Mouse (Mus musculus): ENCODE data around the gene Gm10961.
"Not testable (repeated sequence)": the region's sequence is repeated elsewhere in the genome, so short reads cannot be mapped to it uniquely, and the experiment has no call there.

Gene Gm10961

GRCm38 (mm10) chr3:107617800-107618199 is 13.3 kb upstream of the Gm10961 start:
- DNase-seq, result no peak

- DNase-seq, result no peak
These were observed 11.2 kb upstream of the Gm10961 start for GRCm38 (mm10) chr3:107619911-107620310.

- DNase-seq, result no peak
These were observed 9.6 kb upstream of the Gm10961 start for GRCm38 (mm10) chr3:107621286-107622075.

GRCm38 (mm10) chr3:107622537-107622936 is 8.6 kb upstream of the Gm10961 start:
- DNase-seq, result no peak

GRCm38 (mm10) chr3:107624424-107624823 is 6.7 kb upstream of the Gm10961 start:
- DNase-seq, result no peak

- DNase-seq, result no peak
These were observed 5.6 kb upstream of the Gm10961 start for GRCm38 (mm10) chr3:107625536-107625935.

- DNase-seq, result no peak
These were observed 4.4 kb upstream of the Gm10961 start for GRCm38 (mm10) chr3:107626751-107627150.

- DNase-seq, result no peak
These were observed 3.5 kb upstream of the Gm10961 start for GRCm38 (mm10) chr3:107627641-107628040.

GRCm38 (mm10) chr3:107628551-107628950 is 2.6 kb upstream of the Gm10961 start:
- no peak for DNase-seq

- no peak for DNase-seq
These were observed 1.7 kb upstream of the Gm10961 start for GRCm38 (mm10) chr3:107629411-107629810.

GRCm38 (mm10) chr3:107631523-107631958 is 419 bp downstream of the Gm10961 start, which contains the start of gene Strip1:
TSS of gene Strip1 (minus strand) at chr3:107631694.
- peak; percentile 92 for DNase-seq

GRCm38 (mm10) chr3:107632786-107633185 is 1.7 kb downstream of the Gm10961 start:
- DNase-seq, result no peak

- DNase-seq, result no peak
These were observed 2.8 kb downstream of the Gm10961 start for GRCm38 (mm10) chr3:107633906-107634305.

GRCm38 (mm10) chr3:107635836-107636235 is 4.7 kb downstream of the Gm10961 start:
- DNase-seq, result no peak

- no peak for DNase-seq
These were observed 5.1 kb downstream of the Gm10961 start for GRCm38 (mm10) chr3:107636236-107636635.

- no peak for DNase-seq
These were observed 6.6 kb downstream of the Gm10961 start for GRCm38 (mm10) chr3:107637606-107638172.

GRCm38 (mm10) chr3:107646947-107647346 is 15.8 kb downstream of the Gm10961 start:
- DNase-seq, result no peak

GRCm38 (mm10) chr3:107650276-107650675 is 19.2 kb downstream of the Gm10961 start:
- DNase-seq, result not testable (repeated sequence)

- DNase-seq, result no peak
These were observed 21.8 kb downstream of the Gm10961 start for GRCm38 (mm10) chr3:107652968-107653367.

- no peak for DNase-seq
These were observed 23.7 kb downstream of the Gm10961 start for GRCm38 (mm10) chr3:107654861-107655260.

GRCm38 (mm10) chr3:107655491-107655890 is 24.4 kb downstream of the Gm10961 start:
- no peak for DNase-seq

GRCm38 (mm10) chr3:107656151-107656550 is 25.0 kb downstream of the Gm10961 start:
- no peak for DNase-seq

- DNase-seq, result no peak
These were observed 25.8 kb downstream of the Gm10961 start for GRCm38 (mm10) chr3:107656888-107657287.

GRCm38 (mm10) chr3:107659000-107659399 is 27.9 kb downstream of the Gm10961 start:
- no peak for DNase-seq
